Comparison of ENCODE assay signal across 7 mouse cellular contexts in genomic region chr6:83866954-83867597, GRCm38 (mm10). TPM values are rescaled to one million over a fixed set of nuclear protein-coding genes. Genes with fewer than 3 reads are reported as not detected.
DNase-seq lines count a peak whose midpoint lies in the region; ATAC-seq lines count a peak whose summit lies in the region.

Zfp638 (plus strand) TSS chr6:83867109.

- DNase-seq in adrenal gland, postnatal 14 days: peak; percentile 96
- DNase-seq in embryonic facial prominence, embryonic 11.5 days (ENCODE audit: low spot score): peak; percentile 94
- peak; percentile 99 for DNase-seq in heart, adult 11 months
- peak; percentile 96 for DNase-seq in kidney, adult 18-20 months
- peak; percentile 97 for DNase-seq in limb, embryonic 11.5 days (ENCODE audit: low spot score)
- peak; percentile 92 for DNase-seq in midbrain, embryonic 14.5 days
- DNase-seq in spleen, adult 18-20 months: peak; percentile 87 to 96

- H3K27ac ChIP-seq in embryonic facial prominence, embryonic 11.5 days (replicated peaks; ENCODE audit: low read depth, low read length): no peak within 1 kb of the TSS
- no peak within 1 kb of the TSS for H3K27ac ChIP-seq in limb, embryonic 11.5 days (replicated peaks; ENCODE audit: low read depth, low read length)
- H3K27ac ChIP-seq in midbrain, embryonic 14.5 days (replicated peaks; ENCODE audit: low read depth, low read length): peak within 1 kb of the TSS; percentile 45

- H3K27me3 ChIP-seq in embryonic facial prominence, embryonic 11.5 days (ENCODE audit: control insufficient read depth, insufficient read depth, low read length): 0 out of 2 replicates have a peak, but pooled peaks cover 3% of the 10 kb centered on the region
- 0 out of 2 replicates have a peak, but pooled peaks cover 4% of the 10 kb centered on the region for H3K27me3 ChIP-seq in limb, embryonic 11.5 days (ENCODE audit: control insufficient read depth, insufficient read depth, low read length)
- no peaks in the 10 kb centered on the region for H3K27me3 ChIP-seq in midbrain, embryonic 14.5 days (ENCODE audit: control insufficient read depth, insufficient read depth, low read length)

- H3K4me2 ChIP-seq in embryonic facial prominence, embryonic 11.5 days (ENCODE audit: low read depth, low read length): peak within 1 kb of the TSS; percentile 94
- peak within 1 kb of the TSS; percentile 96 for H3K4me2 ChIP-seq in limb, embryonic 11.5 days (ENCODE audit: low read depth, severe bottlenecking)
- peak within 1 kb of the TSS; percentile 99 for H3K4me2 ChIP-seq in midbrain, embryonic 14.5 days (ENCODE audit: low read length)

- H3K4me1 ChIP-seq in embryonic facial prominence, embryonic 11.5 days (ENCODE audit: control insufficient read depth, insufficient read depth, low read length): no peaks in the 10 kb centered on the region
- H3K4me1 ChIP-seq in limb, embryonic 11.5 days (ENCODE audit: control insufficient read depth, insufficient read depth, low read length): no peaks in the 10 kb centered on the region
- H3K4me1 ChIP-seq in midbrain, embryonic 14.5 days (ENCODE audit: control insufficient read depth, insufficient read depth, low read length): no peaks in the 10 kb centered on the region

- WGBS in embryonic facial prominence, embryonic 11.5 days: under 1% methylated on average over 47 of the region's 50 CpGs
- under 1% methylated on average over 50 of the region's 50 CpGs for WGBS in limb, embryonic 11.5 days
- WGBS in midbrain, embryonic 14.5 days: under 1% methylated on average over 50 of the region's 50 CpGs

- H3K36me3 ChIP-seq in embryonic facial prominence, embryonic 11.5 days (replicated peaks; ENCODE audit: control insufficient read depth, insufficient read depth, low read depth, low read length): no peaks in the 10 kb centered on the region
- H3K36me3 ChIP-seq in limb, embryonic 11.5 days (ENCODE audit: control insufficient read depth, insufficient read depth, low read length): no peaks in the 10 kb centered on the region
- H3K36me3 ChIP-seq in midbrain, embryonic 14.5 days (ENCODE audit: control insufficient read depth, insufficient read depth, low read length): no peaks in the 10 kb centered on the region

- peak; percentile 95 for ATAC-seq in embryonic facial prominence, embryonic 11.5 days (replicated peaks; ENCODE audit: insufficient number of reproducible peaks, low FRiP score, low TSS enrichment, low read depth)
- peak; percentile 94 for ATAC-seq in limb, embryonic 11.5 days (ENCODE audit: insufficient number of reproducible peaks, low FRiP score, low TSS enrichment, low read depth)
- peak; percentile 95 for ATAC-seq in midbrain, embryonic 14.5 days (ENCODE audit: low FRiP score, low TSS enrichment)

- H3K4me3 ChIP-seq in embryonic facial prominence, embryonic 11.5 days (ENCODE audit: low read depth, low read length): peak within 1 kb of the TSS; percentile 60
- H3K4me3 ChIP-seq in limb, embryonic 11.5 days (ENCODE audit: low read depth, low read length): peak within 1 kb of the TSS; percentile 51
- peak within 1 kb of the TSS; percentile 71 for H3K4me3 ChIP-seq in midbrain, embryonic 14.5 days (replicated peaks; ENCODE audit: low read depth, low read length)

- no peaks in the 10 kb centered on the region for H3K9me3 ChIP-seq in embryonic facial prominence, embryonic 11.5 days (replicated peaks; ENCODE audit: control insufficient read depth, low read length)
- no peaks in the 10 kb centered on the region for H3K9me3 ChIP-seq in limb, embryonic 11.5 days (ENCODE audit: control insufficient read depth, low read length)
- H3K9me3 ChIP-seq in midbrain, embryonic 14.5 days (ENCODE audit: control insufficient read depth, low read length): no peaks in the 10 kb centered on the region

- peak within 1 kb of the TSS; percentile 47 for H3K9ac ChIP-seq in embryonic facial prominence, embryonic 11.5 days (replicated peaks; ENCODE audit: low read length)
- H3K9ac ChIP-seq in limb, embryonic 11.5 days (ENCODE audit: low read length): peak within 1 kb of the TSS; percentile 45
- peak within 1 kb of the TSS; percentile 65 for H3K9ac ChIP-seq in midbrain, embryonic 14.5 days (replicated peaks; ENCODE audit: low read length)

RNA-seq across cellular contexts. Expression of gene Zfp638, which starts in this region (rescaled TPM):
- 91.9 and 93.0 TPM in 2 replicates for total RNA-seq in adrenal gland, postnatal 14 days (2021)
- 101 and 116 TPM in 2 replicates for polyA plus RNA-seq in embryonic facial prominence, embryonic 11.5 days (2014; fragmentation: Nextera tagmentation; extraction: Ambion mirVana)
- polyA plus RNA-seq in limb, embryonic 11.5 days (2014; fragmentation: Nextera tagmentation; extraction: Ambion mirVana): 84.2 and 93.5 TPM in 2 replicates
- polyA plus RNA-seq in midbrain, embryonic 14.5 days (2014; fragmentation: Nextera tagmentation; extraction: Ambion mirVana): 108 and 110 TPM in 2 replicates
